Mouse (Mus musculus): Measurements from ENCODE around the gene Tcte3. TPM values are rescaled to one million over a fixed set of nuclear protein-coding genes. Genes with fewer than 3 reads are reported as not detected.
"Not testable (repeated sequence)": the region's sequence is repeated elsewhere in the genome, so short reads cannot be mapped to it uniquely, and the experiment has no call there.

Gene Tcte3
- polyA plus RNA-seq (2012; fragmentation: generic; extraction: Trizol): 0.35 TPM
- long read RNA-seq, experiment 1: 0 reads
- long read RNA-seq, experiment 2: 0 reads

- not testable (repeated sequence) for H3K36me3 ChIP-seq (ENCODE audit: control insufficient read depth, insufficient read depth); H3ac ChIP-seq (ENCODE audit: control insufficient read depth, insufficient read length, low read depth); H3K79me2 ChIP-seq (ENCODE audit: control insufficient read depth, insufficient read depth); H3K79me3 ChIP-seq (ENCODE audit: low read depth); H3K4me3 ChIP-seq (ENCODE audit: insufficient read depth, poor library complexity, severe bottlenecking); H3K27me3 ChIP-seq (ENCODE audit: control insufficient read depth, insufficient read depth, insufficient read length)
Observed at GRCm38 (mm10) chr17:15041175-15041729, at the start of gene Tcte3, which contains the start of the genes Ermard and Gm3448. Tcte3 (minus strand) TSS chr17:15041488. Ermard (plus strand) TSS chr17:15041208. Gm3448 (minus strand) TSS chr17:15041537.

- Histone ChIP-seq H3K79me3 (ENCODE audit: low read depth) (no peaks in the 10 kb centered on the region), H3K27me3 (ENCODE audit: control insufficient read depth, insufficient read depth, insufficient read length) (no peaks in the 10 kb centered on the region), H3ac (ENCODE audit: control insufficient read depth, insufficient read length, low read depth) (no peak overlapping the region), H3K4me3 (ENCODE audit: insufficient read depth, poor library complexity, severe bottlenecking) (no peak overlapping the region), H3K79me2 (ENCODE audit: control insufficient read depth, insufficient read depth) (no peaks in the 10 kb centered on the region), H3K36me3 (ENCODE audit: control insufficient read depth, insufficient read depth) (no peaks in the 10 kb centered on the region)
- TF ChIP-seq CEBPB (IDR thresholded peaks at IDR 0.05; ENCODE audit: low read depth) (no peak), MYOD1 (IDR thresholded peaks at IDR 0.05; ENCODE audit: control insufficient read depth, insufficient read length, low read depth) (no peak)
Observed at GRCm38 (mm10) chr17:15088591-15089001, 47.3 kb upstream of the Tcte3 start.

- H3K79me3 ChIP-seq (ENCODE audit: low read depth): no peaks in the 10 kb centered on the region
Observed at GRCm38 (mm10) chr17:15088166-15088565, 46.9 kb upstream of the Tcte3 start.

DNA sequence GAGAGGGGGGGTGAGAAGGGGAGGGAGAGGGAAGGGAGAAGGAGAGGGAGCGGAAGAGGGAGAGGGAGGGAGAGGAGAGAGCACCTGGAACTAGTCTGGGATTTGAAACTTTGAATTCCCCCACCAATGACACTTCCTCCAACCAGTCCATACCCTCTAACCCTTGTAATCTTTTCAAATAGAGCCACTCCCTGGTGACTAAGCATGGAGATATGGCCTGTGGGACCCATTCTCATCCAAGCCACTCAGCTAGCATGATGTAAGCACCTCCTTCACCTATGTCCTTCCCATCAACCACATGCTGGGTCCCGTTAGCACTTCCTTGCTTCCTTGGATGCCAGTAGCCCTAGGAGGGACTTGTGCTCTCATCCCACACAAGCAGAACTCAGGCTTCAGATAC lies 43.7 kb upstream of the Tcte3 start:
- Histone ChIP-seq H3K79me3 (ENCODE audit: low read depth) (no peaks in the 10 kb centered on the region), H3K36me3 (ENCODE audit: control insufficient read depth, insufficient read depth) (no peaks in the 10 kb centered on the region), H3K4me3 (ENCODE audit: insufficient read depth, poor library complexity, severe bottlenecking) (no peak overlapping the region), H3K27me3 (ENCODE audit: control insufficient read depth, insufficient read depth, insufficient read length) (no peaks in the 10 kb centered on the region), H3K79me2 (ENCODE audit: control insufficient read depth, insufficient read depth) (no peaks in the 10 kb centered on the region), H3ac (ENCODE audit: control insufficient read depth, insufficient read length, low read depth) (no peak overlapping the region)
- TF ChIP-seq CEBPB (IDR thresholded peaks at IDR 0.05; ENCODE audit: low read depth): no peak
- no peak for TF ChIP-seq MYOD1 (IDR thresholded peaks at IDR 0.05; ENCODE audit: control insufficient read depth, insufficient read length, low read depth)
- TF ChIP-seq FOSL1 (IDR thresholded peaks at IDR 0.05; ENCODE audit: insufficient read depth, low read length, poor library complexity, severe bottlenecking): no peak
- no peak for TF ChIP-seq USF1 (IDR thresholded peaks at IDR 0.05; ENCODE audit: low read depth)
- no peak for TF ChIP-seq CTCF (IDR thresholded peaks at IDR 0.05; ENCODE audit: control insufficient read depth, insufficient read depth, insufficient read length)
- TF ChIP-seq MAX (IDR thresholded peaks at IDR 0.05): no peak
- TF ChIP-seq MYOG (IDR thresholded peaks at IDR 0.05; ENCODE audit: control insufficient read depth, extremely low read depth, insufficient read length): no peak

More at GRCm38 (mm10) chr17:15088166-15088565, 46.9 kb upstream of the Tcte3 start:
- Histone ChIP-seq H3K36me3 (ENCODE audit: control insufficient read depth, insufficient read depth) (no peaks in the 10 kb centered on the region), H3ac (ENCODE audit: control insufficient read depth, insufficient read length, low read depth) (no peak overlapping the region), H3K4me3 (ENCODE audit: insufficient read depth, poor library complexity, severe bottlenecking) (no peak overlapping the region), H3K27me3 (ENCODE audit: control insufficient read depth, insufficient read depth, insufficient read length) (no peaks in the 10 kb centered on the region), H3K79me2 (ENCODE audit: control insufficient read depth, insufficient read depth) (no peaks in the 10 kb centered on the region)
- TF ChIP-seq CEBPB (IDR thresholded peaks at IDR 0.05; ENCODE audit: low read depth): no peak
- TF ChIP-seq CTCF (IDR thresholded peaks at IDR 0.05; ENCODE audit: control insufficient read depth, insufficient read depth, insufficient read length): no peak
- TF ChIP-seq MYOD1 (IDR thresholded peaks at IDR 0.05; ENCODE audit: control insufficient read depth, insufficient read length, low read depth): peak; percentile 38
- TF ChIP-seq USF1 (IDR thresholded peaks at IDR 0.05; ENCODE audit: low read depth): no peak

DNA sequence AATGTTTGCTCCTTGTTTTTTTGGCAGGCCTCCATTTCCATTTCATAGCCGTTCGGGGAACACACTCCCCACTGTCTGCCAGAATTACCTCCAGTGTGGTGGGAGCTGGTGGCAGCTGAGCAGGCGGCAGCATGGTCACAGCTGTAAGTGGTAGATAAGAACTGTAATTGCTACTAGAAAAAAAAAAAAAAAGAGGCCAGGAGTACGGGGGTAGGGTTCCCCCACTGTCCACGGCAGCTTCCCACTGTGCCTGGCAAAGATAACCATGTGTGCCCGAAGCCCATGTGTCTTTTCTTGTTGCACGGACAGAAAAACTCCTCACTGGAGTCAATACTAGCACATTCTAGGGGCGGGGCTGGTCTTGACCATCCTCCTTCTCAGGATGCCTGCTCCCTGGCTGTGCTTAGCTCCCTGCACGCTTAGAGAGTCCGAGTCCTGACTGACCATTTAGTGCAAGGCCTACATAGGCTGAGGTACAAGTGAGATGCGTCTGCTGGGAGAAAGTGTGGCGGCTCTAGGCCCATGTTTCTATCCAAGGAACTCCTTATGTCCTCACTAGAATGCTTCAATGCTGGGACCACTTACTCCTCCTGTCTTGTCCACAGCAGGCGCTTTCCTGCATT lies 43.0 kb upstream of the Tcte3 start:
- no peaks in the 10 kb centered on the region for H3K79me3 ChIP-seq (ENCODE audit: low read depth)
- no peaks in the 10 kb centered on the region for H3K36me3 ChIP-seq (ENCODE audit: control insufficient read depth, insufficient read depth)
- no peak overlapping the region for H3ac ChIP-seq (ENCODE audit: control insufficient read depth, insufficient read length, low read depth)
- no peak overlapping the region for H3K4me3 ChIP-seq (ENCODE audit: insufficient read depth, poor library complexity, severe bottlenecking)
- no peaks in the 10 kb centered on the region for H3K27me3 ChIP-seq (ENCODE audit: control insufficient read depth, insufficient read depth, insufficient read length)
- H3K79me2 ChIP-seq (ENCODE audit: control insufficient read depth, insufficient read depth): no peaks in the 10 kb centered on the region
- TF ChIP-seq USF1 (IDR thresholded peaks at IDR 0.05; ENCODE audit: low read depth): no peak

GRCm38 (mm10) chr17:15077536-15077935 lies 36.2 kb upstream of the Tcte3 start:
- no peaks in the 10 kb centered on the region for H3K79me2 ChIP-seq (ENCODE audit: control insufficient read depth, insufficient read depth)
- H3K4me3 ChIP-seq (ENCODE audit: insufficient read depth, poor library complexity, severe bottlenecking): no peak overlapping the region
- H3K27me3 ChIP-seq (ENCODE audit: control insufficient read depth, insufficient read depth, insufficient read length): peaks cover 3% of the 10 kb centered on the region
- H3ac ChIP-seq (ENCODE audit: control insufficient read depth, insufficient read length, low read depth): no peak overlapping the region
- TF ChIP-seq MAX (IDR thresholded peaks at IDR 0.05): no peak
- no peak for TF ChIP-seq USF1 (IDR thresholded peaks at IDR 0.05; ENCODE audit: low read depth)
- TF ChIP-seq FOSL1 (IDR thresholded peaks at IDR 0.05; ENCODE audit: insufficient read depth, low read length, poor library complexity, severe bottlenecking): no peak
- no peak for TF ChIP-seq MYOG (IDR thresholded peaks at IDR 0.05; ENCODE audit: control insufficient read depth, extremely low read depth, insufficient read length)
- TF ChIP-seq MYOD1 (IDR thresholded peaks at IDR 0.05; ENCODE audit: control insufficient read depth, insufficient read length, low read depth): no peak
- no peak for TF ChIP-seq CEBPB (IDR thresholded peaks at IDR 0.05; ENCODE audit: low read depth)
- TF ChIP-seq CTCF (IDR thresholded peaks at IDR 0.05; ENCODE audit: control insufficient read depth, insufficient read depth, insufficient read length): no peak
- no peaks in the 10 kb centered on the region for H3K79me3 ChIP-seq (ENCODE audit: low read depth)
- no peaks in the 10 kb centered on the region for H3K36me3 ChIP-seq (ENCODE audit: control insufficient read depth, insufficient read depth)

All from C2C12 (cell line).